In genomic region chr6:36405139-36405538, GRCm38 (mm10) we compare ENCODE assay signal across 16 mouse cellular contexts. TPM values are rescaled to one million over a fixed set of nuclear protein-coding genes. Genes with fewer than 3 reads are reported as not detected.
DNase-seq lines count a peak whose midpoint lies in the region; ATAC-seq lines count a peak whose summit lies in the region.
"Had no signal": no experiment of that assay in that cellular context is flagged by ENCODE, and none has a peak within 500 bp of the region (broad histone marks: within the 10 kb centered on the region; RNA-seq: fewer than 3 reads in every experiment).

No protein-coding gene starts in this region.

- no peaks in the 10 kb centered on the region for H3K9me3 ChIP-seq in heart, embryonic 14.5 days (ENCODE audit: control insufficient read depth, low read length)
- H3K9me3 ChIP-seq in lung, embryonic 16.5 days (ENCODE audit: control insufficient read depth, low read length), result no peaks in the 10 kb centered on the region
- H3K9me3 ChIP-seq: forebrain, embryonic 13.5 days; hindbrain, embryonic 15.5 days; limb, embryonic 15.5 days had no signal

- no peaks in the 10 kb centered on the region for H3K36me3 ChIP-seq in heart, embryonic 14.5 days (ENCODE audit: control insufficient read depth, insufficient read depth, low read length)
- no peaks in the 10 kb centered on the region for H3K36me3 ChIP-seq in lung, embryonic 16.5 days (ENCODE audit: control insufficient read depth, insufficient read depth, low read length)
- H3K36me3 ChIP-seq: hindbrain, embryonic 15.5 days; limb, embryonic 15.5 days had no signal

- H3K9ac ChIP-seq in heart, embryonic 14.5 days (ENCODE audit: low read length), result no peak overlapping the region
- H3K9ac ChIP-seq in lung, embryonic 16.5 days (ENCODE audit: low read length), result no peak overlapping the region
- H3K9ac ChIP-seq: forebrain, embryonic 13.5 days; hindbrain, embryonic 15.5 days; limb, embryonic 15.5 days had no signal

- peak overlapping the region; percentile 85 to 88 for H3K27ac ChIP-seq in heart, embryonic 14.5 days (replicated peaks in 1 of 2; ENCODE audit: control insufficient read depth in 1 of 2, insufficient read depth in 1 of 2, low read depth in 2 of 2, low read length in 2 of 2)
- H3K27ac ChIP-seq in lung, embryonic 16.5 days (ENCODE audit: low read length), result peak overlapping the region; percentile 72
- H3K27ac ChIP-seq: forebrain, embryonic 13.5 days; hindbrain, embryonic 15.5 days; limb, embryonic 15.5 days had no signal

- H3K4me2 ChIP-seq in heart, embryonic 14.5 days (ENCODE audit: low read length), result peak overlapping the region; percentile 22; the same call in 1 of the 2 replicates
- H3K4me2 ChIP-seq in lung, embryonic 16.5 days (ENCODE audit: low read depth, low read length), result no peak overlapping the region; the same call in 1 of the 2 replicates
- H3K4me2 ChIP-seq: forebrain, embryonic 13.5 days; hindbrain, embryonic 15.5 days; limb, embryonic 15.5 days had no signal

- H3K27me3 ChIP-seq in heart, embryonic 14.5 days (ENCODE audit: control insufficient read depth, insufficient read depth, low read length), result no peaks in the 10 kb centered on the region
- H3K27me3 ChIP-seq in lung, embryonic 16.5 days (ENCODE audit: control insufficient read depth, insufficient read depth, low read depth, low read length), result no peaks in the 10 kb centered on the region
- H3K27me3 ChIP-seq: forebrain, embryonic 13.5 days; hindbrain, embryonic 15.5 days; limb, embryonic 15.5 days had no signal

- ATAC-seq in frontal cortex, adult (ENCODE audit: low TSS enrichment), result 0 out of 2 replicates have a peak, but pooled peaks have one; percentile 16
- ATAC-seq in heart, embryonic 14.5 days (ENCODE audit: insufficient number of reproducible peaks, insufficient read depth, low FRiP score, low read depth), result peak; percentile 76; the same call in 1 of the 2 replicates
- peak; percentile 90 for ATAC-seq in lung, embryonic 16.5 days (ENCODE audit: low read depth)
- ATAC-seq in CD4-positive, CD25-positive, alpha-beta regulatory T cell, adult 4 months, result no peak
- ATAC-seq: forebrain, embryonic 13.5 days had no signal

- 6% methylated on average over 5 of the region's 5 CpGs for WGBS in heart, embryonic 14.5 days
- 14% methylated on average over 5 of the region's 5 CpGs for WGBS in lung, embryonic 16.5 days

- no peak overlapping the region for H3K4me3 ChIP-seq in heart, embryonic 14.5 days (ENCODE audit: control insufficient read depth in 1 of 2, insufficient read depth in 1 of 2, low read depth in 1 of 2, low read length in 2 of 2)
- H3K4me3 ChIP-seq in lung, embryonic 16.5 days (ENCODE audit: low read length), result no peak overlapping the region
- H3K4me3 ChIP-seq: forebrain, embryonic 13.5 days; hindbrain, embryonic 15.5 days; limb, embryonic 15.5 days had no signal

- intact Hi-C loops in left cerebral cortex, postnatal 25 days (cut with DNase I), result no loop called here

- no peak for DNase-seq in frontal cortex, adult 2 months (ENCODE audit: extremely low spot score in 1 of 2, low spot score in 1 of 2)
- peak; percentile 98 for DNase-seq in heart, adult 11 months
- DNase-seq in left cerebral cortex, postnatal 25 days (ENCODE audit: low spot score in 2 of 2), result no peak
- no peak for DNase-seq in spleen, postnatal 10 days (ENCODE audit: low spot score in 2 of 2)
- DNase-seq: cerebellum, adult 11-12 months; gastrocnemius, postnatal 14 days had no signal

- H3K4me1 ChIP-seq in heart, embryonic 14.5 days (ENCODE audit: control insufficient read depth in 2 of 2, insufficient read depth in 2 of 2, low read length in 2 of 2), result peaks cover 3 to 16% of the 10 kb centered on the region in 2 experiments
- peaks cover 8% of the 10 kb centered on the region; the same call in 1 of the 2 replicates for H3K4me1 ChIP-seq in lung, embryonic 16.5 days (replicated peaks; ENCODE audit: control insufficient read depth, insufficient read depth, low read length)
- H3K4me1 ChIP-seq: forebrain, embryonic 13.5 days; hindbrain, embryonic 15.5 days; limb, embryonic 15.5 days had no signal

RNA-seq across cellular contexts. Expression of gene Chrm2, which starts 17.3 kb away (rescaled TPM):
- polyA plus RNA-seq in frontal cortex, adult 2 months (2012; rRNA removed), result 12.4 and 13.8 TPM in 2 replicates
- 13.8 and 18.0 TPM in 2 replicates for polyA plus RNA-seq in heart, embryonic 14.5 days (2014; fragmentation: Nextera tagmentation; extraction: Ambion mirVana)
- polyA plus RNA-seq in lung, embryonic 16.5 days (2015; fragmentation: Nextera tagmentation; extraction: Ambion mirVana), result 3.9 and 4.3 TPM in 2 replicates
- polyA plus RNA-seq in CD4-positive, CD25-positive, alpha-beta regulatory T cell, adult 4 months (2017; shearing (Covaris generic)), result not detected
- 10 to 100 TPM; 14.1 to 14.2 TPM for total RNA-seq in left cerebral cortex, postnatal 25 days (2021)
- total RNA-seq: common myeloid progenitor, adult 5-6 weeks; ES-E14 had no signal
- polyA plus RNA-seq: testis, adult 2 months had no signal
